Mouse (Mus musculus) liver, embryonic 13.5 days (tissue): ENCODE results near the gene Hsd3b2. TPM values are rescaled to one million over a fixed set of nuclear protein-coding genes. Genes with fewer than 3 reads are reported as not detected.

Experiments used
- polyA plus RNA-seq: library from polyadenylated mRNA; unstranded; fragments of >200 nt; fragmentation: Nextera tagmentation; extraction: Ambion mirVana; gene quantifications from 2 replicates; pipeline ENCODE4 v1.2.1, GENCODE M21; 2015

Hsd3b2 gene
- polyA plus RNA-seq, 1 experiment from 2014 or later: not detected

Other genes with a start within 250 kb of the Hsd3b2 start
- gene Hsd3b4, start 214.0 kb downstream of the Hsd3b2 start, polyA plus RNA-seq: 0.17 and 0.31 TPM in 2 replicates
- 0.17 and 0.31 TPM in 2 replicates for gene Gm10681, start 135.7 kb downstream of the Hsd3b2 start, polyA plus RNA-seq
- gene Hsd3b5, start 94.3 kb downstream of the Hsd3b2 start, polyA plus RNA-seq: 0.08 TPM in 1 of 2 replicates, not detected in the other
- gene Hsd3b3, start 38.6 kb upstream of the Hsd3b2 start, polyA plus RNA-seq: 0.54 and 1.3 TPM in 2 replicates
- 15.0 and 15.5 TPM in 2 replicates for gene Hsd3b6, start 89.9 kb upstream of the Hsd3b2 start, polyA plus RNA-seq
- gene Hsd3b1, start 135.3 kb upstream of the Hsd3b2 start, polyA plus RNA-seq: 14.1 and 16.8 TPM in 2 replicates
- 2.5 and 2.7 TPM in 2 replicates for gene Hao2, start 168.7 kb upstream of the Hsd3b2 start, polyA plus RNA-seq